Mouse (Mus musculus) MEL (cell line): ENCODE data around the gene Sema3a.

ENCODE experiments used
- CTCF ChIP-seq, 3 experiments: IDR thresholded peaks in 2 of 3; conservative IDR thresholded peaks in 1 of 3; 2 replicates each; pipeline ENCODE4 v1.5.1; 2011 to 2012; ENCODE audit warnings: low read length in 3 of 3, low read depth in 2 of 3, mild to moderate bottlenecking in 2 of 3, improper control_type of control experiment in 1 of 3, inconsistent platforms in 1 of 3, mixed read lengths in 1 of 3, moderate library complexity in 1 of 3; ENCODE audit not compliant: control insufficient read depth in 1 of 3, insufficient read depth in 1 of 3, poor library complexity in 1 of 3, severe bottlenecking in 1 of 3
- EP300 ChIP-seq, 2 experiments: IDR thresholded peaks; 2 replicates each; pipeline ENCODE4 v1.6.1; 2011; ENCODE audit warnings: improper control_type of control experiment in 2 of 2, low read length in 2 of 2, low read depth in 1 of 2, mild to moderate bottlenecking in 1 of 2
- GATA1 ChIP-seq: IDR thresholded peaks from 2 replicates; pipeline ENCODE4 v1.6.1; 2011; ENCODE audit warnings: low read depth, low read length, improper control_type of control experiment
- SIN3A ChIP-seq: IDR thresholded peaks from 2 replicates; pipeline ENCODE4 v1.6.1; 2012; ENCODE audit warnings: low read length, improper control_type of control experiment, inconsistent platforms

DNA sequence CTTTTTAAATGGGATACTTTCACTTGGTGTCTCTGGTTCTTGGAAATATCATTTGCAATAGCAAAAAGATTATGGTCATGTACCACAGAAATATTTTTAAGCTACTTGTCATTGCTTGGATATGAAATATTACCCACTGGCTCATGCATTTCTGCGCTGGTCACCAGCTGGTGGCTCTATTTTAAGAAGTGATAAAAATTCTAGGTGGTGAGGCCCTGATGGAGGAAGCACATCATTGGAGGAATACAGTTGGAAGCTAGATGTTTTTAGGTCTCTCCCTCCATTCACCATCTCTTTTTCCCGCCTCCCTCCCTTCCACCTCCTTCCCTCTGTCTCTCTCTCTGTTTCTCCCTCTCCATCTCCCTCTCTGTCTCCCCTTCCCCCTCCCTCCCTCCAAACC is 57.0 kb downstream of the Sema3a start:
- TF ChIP-seq GATA1 (no peak), EP300 (IDR thresholded peaks at IDR 0.05; ENCODE audit: low read depth in 1 of 2, low read length in 2 of 2) (no peak), SIN3A (no peak), CTCF (IDR thresholded peaks at IDR 0.05 in 2 of 3, conservative IDR thresholded peaks at IDR 0.05 in 1 of 3; ENCODE audit: control insufficient read depth in 1 of 3, insufficient read depth in 1 of 3, low read depth in 2 of 3, low read length in 3 of 3, poor library complexity in 1 of 3, severe bottlenecking in 1 of 3) (no peak)
